Mouse (Mus musculus) thymus, postnatal 25 days (tissue): ENCODE results near the gene Enah.

Experiments used
- DNase-seq: peaks from one replicate; pipeline ENCODE4 v3.0.0; 2022

Enah gene

DNA sequence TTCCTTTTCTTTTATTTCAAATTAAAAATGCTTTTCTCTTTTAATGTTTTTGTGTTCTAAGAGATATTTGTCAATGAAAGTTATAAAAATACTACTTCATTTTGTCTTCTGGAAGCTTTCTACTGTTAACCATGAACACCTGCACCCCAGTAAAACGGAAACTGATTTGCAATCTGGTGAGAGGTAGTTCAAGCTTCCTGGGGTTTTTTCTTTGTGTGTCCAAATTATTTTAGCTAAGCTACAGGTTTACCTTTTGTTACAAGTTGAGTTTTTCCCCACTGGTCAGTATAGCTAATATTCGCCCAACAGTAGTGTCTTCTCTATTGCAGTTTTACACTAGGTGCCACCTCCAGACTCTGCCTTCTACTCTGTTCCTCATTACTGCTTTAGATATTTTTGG lies 62.1 kb downstream of the Enah start:
- no peak for DNase-seq

DNA sequence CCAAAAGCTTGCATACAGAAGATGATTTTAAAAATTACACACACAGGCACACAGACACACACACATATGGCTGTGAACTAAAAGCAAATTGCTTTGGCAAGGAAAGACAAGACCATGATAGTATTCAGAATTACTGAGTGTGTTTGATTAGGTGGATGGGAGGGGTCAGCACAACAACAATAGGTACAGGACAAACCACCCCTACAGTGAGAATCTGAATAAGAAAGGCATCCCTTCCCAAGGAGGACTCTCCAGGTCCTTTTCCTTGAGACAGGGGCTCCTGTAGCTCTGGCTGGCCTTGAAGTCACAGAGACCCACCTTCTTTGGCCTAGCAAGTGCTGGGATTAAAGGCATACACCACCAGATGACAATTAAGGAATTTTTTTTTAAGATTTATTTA lies 66.2 kb downstream of the Enah start:
- DNase-seq: no peak

DNA sequence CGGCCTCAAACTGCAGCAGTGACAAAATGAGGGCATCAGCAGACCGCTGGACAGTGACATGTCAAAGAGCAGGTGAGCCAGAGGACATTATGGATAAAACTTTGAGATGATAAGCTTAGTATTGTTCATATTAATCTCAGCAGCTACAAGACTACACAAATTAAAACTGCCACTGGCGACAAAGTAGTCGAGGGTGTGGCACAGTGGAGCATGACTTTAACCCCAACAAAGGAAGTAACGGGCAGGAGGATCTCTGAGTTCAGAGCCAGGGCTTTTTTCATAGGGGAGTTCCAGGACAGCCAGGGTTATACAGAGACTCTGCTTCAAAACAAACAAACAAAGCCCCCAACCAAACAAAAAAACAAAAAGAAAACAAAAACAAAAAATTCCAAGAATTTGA lies 68.5 kb downstream of the Enah start:
- no peak for DNase-seq

DNA sequence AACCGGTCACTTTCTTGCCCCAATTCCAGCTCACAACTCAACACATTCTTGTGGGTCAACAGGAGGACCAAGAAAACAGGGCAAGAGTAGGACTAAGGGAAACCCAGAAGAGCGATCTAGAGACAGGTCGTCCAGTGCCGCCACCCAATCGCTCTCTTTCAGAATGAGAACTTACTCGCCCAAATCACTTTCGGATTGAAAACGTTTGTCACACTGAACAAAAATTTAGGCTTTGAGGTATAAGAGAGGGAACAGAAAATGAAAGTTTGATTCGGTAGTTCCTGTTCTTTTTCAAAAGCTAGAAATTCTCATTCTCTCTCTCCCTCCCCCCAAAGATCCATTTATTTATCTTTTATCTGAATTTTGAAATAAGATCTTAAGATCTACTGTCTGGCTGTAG lies 69.1 kb downstream of the Enah start:
- no peak for DNase-seq

DNA sequence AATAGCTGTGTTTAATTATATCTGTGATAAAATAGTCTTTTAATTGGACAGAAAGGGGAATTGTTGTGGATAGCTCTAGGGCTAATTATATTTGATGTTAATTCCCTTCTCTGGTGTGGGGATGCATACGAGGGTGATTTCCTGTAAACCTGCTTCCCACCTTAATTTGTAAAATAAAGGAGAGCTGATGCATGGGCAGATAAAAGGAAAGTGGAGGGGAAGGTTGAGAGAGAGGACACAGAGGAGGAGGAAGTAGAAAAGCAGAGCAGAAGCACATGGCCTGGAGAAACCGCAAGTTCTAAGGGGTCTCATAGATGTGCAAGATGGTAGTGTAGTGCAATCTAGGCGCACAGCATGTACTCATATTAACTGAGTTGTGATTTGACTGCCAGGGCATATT lies 71.6 kb downstream of the Enah start:
- no peak for DNase-seq

DNA sequence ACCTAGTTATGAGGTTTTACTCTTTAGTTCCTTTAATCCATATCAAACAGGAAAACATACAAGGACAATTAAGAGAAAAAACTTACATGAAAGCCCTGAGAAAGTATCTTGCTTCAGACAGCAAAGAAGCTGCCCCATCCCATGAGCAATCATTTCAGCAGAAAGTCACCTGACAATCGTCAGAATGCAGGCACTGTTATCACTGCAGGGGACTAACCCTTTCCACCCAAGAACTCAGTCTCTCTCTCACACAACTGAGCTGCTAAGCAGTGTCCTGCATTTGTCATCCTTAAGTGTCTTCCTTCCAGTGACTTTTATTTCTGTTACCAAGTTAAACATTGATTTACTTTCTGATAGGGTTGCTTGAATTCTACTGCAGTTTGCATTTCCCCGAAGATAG lies 82.7 kb downstream of the Enah start:
- no peak for DNase-seq

DNA sequence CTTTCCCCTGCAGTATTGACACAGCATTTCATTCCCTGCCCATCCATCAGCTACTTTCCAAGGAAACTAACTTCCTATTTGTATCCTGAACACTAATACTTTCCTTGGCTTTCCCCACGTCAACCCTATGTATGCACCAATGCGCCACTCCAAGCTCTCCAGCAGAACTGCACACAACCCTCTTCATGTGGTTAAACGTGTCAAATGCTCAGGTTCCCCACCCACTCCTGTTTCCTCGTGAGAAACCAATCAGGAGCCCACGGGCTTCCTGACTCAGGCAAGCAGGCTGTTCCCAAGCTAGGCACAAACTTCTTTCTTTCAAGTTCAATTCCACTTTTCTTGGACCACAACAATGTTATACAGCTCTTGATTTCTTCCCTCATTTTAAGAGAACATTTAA lies 91.4 kb downstream of the Enah start:
- no peak for DNase-seq

DNA sequence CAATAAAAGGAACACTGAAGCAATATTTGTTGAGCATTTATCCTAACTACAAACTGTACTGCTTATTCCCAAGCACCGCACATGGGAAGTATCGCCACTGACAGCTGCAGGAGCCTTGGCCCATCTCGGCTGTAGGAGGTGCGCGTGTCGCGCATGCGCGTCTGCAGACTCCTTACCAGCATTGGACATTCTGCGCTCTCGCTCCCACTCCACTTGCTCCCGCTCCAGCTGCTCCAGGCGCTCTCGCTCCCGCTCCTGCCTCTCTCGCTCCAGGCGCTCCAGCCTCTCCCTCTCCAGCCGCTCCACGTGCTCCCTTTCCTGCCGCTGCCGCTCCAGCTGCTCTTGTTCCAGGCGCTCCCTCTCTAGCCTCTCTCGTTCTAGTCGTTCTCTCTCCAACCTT lies 96.4 kb downstream of the Enah start:
- DNase-seq: no peak

DNA sequence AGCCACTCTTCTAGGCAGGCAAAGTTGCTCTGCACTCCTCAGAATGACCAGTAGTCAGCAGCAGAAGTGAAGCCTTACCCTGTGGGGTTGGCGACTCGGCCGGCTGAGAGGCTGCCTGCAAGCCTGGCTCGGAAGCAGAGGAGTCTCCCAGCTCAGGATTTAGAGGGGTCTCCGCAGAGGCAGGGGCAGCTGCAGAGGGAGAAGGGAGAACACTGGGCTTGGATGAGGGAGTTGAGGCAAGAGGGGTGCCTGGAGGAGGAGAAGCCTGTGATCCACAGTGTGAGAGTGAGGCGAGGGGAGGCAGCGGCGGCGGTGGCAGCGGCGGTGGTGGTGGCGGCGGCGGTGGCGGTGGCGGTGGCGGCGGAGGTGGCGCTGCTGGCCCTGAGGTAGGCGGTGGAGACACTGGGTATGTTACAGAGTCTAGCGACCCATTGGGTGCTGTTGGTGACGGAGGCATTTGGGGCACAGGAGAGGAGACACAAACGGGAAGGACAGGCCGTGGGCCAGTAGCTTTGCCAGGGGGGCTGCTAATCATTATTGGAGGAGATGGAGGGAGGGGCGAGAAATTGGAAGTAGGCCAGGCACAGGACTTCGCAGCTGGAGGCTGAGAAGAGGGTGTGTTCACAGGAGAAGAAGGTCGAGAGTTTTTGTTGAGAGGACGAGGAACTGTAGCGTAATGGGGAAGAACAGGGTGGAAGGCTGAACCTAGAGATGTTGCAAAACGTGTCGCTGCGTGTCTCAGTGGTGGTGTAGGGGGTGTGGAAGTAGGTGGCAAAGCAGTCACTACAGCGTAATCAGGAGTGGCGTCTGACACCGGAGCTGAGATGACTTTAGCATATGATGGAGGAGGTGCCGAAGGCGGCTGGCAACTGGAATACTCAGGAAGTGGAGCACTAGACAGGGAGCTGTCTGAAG lies 98.0 kb downstream of the Enah start:
- DNase-seq: peak; percentile 11

DNA sequence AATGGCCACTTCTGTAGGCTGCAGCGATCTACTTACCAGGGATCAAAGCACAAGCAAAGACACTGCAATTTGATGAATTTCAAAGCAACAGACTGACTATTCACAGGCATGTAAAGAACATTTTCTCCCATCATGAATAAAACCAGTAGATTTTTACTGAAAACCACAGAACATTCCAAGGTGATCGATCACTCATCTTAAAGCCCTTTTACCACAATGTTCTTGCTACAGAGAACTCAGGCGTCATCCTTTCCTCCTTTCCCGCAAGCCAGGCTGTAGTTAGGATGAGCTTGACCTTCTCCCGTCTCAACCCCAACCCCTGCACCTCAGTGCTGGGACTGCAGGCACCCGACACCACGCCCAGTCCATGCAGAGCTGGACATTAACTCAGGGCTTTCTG lies 107.9 kb downstream of the Enah start:
- no peak for DNase-seq

DNA sequence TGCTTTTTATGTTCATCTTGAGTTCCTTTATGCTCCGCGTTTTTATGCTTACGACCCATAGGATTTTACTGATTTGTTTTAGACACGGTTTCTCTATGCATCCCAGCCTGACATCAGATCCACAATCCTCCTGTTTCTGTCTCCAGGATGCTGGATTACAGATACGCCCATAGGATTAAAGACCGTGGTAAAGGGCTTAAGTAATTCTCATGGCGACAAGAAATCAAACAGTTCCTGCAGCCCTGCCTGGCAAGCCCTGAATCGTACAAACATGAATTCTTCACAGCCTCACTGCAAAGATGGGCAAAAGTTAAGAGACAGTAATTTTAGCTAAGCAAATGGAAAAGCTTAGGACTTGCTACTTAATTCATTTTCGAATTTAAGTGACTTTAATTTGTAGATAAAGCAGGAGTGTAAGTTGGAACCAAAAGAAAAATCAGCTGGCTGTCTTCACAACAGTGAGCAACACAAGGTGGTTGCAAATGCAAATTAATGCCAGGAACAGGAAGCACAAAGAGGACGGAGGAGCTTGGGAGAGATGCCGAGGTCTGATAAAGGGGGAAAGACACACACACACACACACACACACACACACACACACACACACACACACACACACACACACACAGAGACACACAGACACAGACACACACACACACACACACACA lies 118.0 kb downstream of the Enah start:
- DNase-seq: no peak

DNA sequence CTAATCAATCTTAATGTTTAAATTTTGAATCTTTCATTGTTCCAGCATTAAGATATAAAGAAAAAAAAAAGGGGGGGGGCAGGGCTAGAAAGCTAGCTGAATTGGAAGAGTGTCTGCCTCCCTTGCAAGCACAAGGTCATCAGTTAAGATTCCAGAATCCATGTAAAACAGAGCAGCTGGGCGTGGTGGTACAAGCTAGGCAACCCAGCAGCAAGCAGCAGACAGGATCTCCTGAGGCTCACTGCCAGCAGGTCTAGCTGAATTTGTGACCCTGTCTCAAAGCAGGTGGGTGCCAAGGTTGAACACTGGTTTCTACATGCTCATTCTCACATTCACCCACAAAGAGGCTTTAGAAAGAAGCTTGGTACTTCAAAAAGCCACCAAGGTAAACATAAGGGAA lies 118.9 kb downstream of the Enah start:
- no peak for DNase-seq

DNA sequence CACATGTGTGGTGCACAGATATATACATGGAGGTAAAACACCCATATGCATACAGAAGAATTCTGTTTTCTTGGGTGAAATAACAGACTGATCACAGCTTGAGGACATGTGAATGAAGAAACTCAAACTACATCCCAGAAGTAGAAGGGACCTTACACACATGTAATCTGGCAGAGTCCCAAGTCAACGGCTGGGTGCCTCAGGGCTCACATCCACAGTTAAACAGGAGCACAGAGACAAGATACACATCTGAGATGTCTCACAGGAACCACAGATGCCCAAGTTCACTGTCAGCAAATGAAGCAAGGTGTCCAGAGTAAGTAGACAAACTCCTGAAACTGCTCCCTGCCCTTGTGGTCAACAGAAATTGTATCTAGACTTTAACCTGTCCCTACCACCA lies 120.8 kb downstream of the Enah start:
- no peak for DNase-seq

DNA sequence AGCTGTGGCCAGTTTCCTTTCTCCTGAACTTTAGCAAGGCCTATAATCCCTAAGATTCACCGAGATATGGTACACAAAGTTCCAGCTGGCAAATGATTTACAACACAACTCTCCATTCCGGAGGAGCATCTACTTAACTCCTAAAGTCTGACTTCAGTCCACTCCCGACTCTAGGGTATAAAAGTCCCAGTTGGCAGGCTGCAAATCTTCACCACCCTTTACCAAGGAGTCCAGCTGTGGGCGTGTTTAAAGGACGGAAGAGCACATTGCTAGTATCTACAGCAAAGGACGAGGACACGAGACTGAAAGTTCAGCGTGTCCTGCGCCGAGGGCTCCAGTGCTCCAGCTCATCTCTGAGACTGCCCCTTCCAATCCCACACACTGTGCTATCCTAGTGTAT lies 122.8 kb downstream of the Enah start:
- no peak for DNase-seq

DNA sequence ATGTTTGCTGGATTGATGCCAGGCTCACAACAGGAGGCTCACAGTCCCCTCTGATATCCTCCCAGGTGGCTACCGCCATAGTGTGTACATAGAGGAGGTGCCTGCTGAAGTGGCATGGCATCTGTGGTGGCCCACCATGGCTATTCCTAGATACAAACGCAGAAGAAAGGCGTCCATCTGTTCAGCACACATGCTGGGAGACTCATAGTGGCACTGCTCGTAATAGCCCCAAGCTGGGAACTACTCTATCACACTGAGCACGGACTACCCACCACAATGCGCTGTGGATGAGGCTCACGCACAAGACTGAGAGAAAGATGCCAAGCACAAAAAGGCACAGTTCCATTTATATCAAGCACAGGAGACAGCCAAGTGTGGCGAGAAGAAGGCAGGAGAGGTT lies 126.1 kb downstream of the Enah start:
- no peak for DNase-seq

DNA sequence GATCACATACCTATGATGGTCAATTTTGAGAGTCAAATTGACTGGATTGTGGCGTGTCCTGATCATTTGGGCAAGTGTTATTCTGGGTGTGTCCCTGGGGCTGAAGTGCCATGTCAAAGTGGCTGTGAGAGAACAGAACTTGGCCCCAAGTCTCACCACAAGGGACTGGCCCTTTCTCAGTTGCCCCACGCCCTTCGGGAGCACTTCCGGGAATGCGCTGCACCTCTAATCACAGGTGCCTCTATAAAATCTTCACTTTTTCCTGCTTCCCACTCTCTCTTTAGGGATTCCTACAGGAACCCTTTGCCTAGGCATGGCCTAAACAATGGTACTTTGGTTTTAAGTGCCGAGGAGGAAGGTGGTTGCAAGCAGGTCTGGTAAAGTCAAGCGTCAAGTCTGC lies 130.1 kb downstream of the Enah start:
- no peak for DNase-seq

DNA sequence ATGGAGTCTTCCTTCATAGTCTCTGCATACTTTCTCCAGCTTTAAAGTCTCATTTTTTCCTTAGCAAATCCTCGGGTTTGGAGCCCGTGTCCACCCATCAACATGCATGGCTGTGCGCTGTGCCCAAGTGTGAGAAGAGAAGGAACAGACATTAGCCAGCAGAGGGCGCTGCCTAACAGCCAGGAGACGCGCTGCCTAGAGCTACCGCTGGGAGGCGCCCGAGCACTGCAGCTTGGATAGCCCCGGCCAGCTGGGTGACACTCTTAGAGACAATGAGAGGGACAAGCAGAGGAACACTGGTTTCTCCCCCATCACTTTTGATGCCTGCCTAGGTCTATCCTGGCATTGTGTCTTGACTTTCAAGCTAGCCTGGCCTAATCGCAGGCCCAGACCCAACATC lies 131.0 kb downstream of the Enah start:
- peak; percentile 92 for DNase-seq

DNA sequence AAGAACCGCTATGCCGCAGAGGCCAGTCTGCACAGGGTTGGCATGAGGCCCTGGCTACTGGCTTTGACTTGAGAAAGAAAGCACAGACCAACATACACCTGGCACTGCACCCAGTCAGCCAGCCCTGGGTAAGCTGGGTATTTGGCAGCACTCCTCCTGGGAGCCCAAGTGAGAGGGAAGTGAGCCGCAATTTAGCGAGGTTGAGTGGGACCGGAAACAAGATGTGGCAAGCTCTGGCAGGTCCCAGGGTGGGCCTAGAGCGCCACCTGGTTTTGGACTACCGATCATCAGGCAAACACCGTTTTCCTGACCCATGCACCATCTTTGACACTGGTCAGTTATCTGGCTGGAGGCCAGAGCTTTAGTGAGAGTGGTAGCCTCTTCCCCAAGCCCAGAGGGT lies 138.3 kb downstream of the Enah start:
- DNase-seq: peak; percentile 85

DNA sequence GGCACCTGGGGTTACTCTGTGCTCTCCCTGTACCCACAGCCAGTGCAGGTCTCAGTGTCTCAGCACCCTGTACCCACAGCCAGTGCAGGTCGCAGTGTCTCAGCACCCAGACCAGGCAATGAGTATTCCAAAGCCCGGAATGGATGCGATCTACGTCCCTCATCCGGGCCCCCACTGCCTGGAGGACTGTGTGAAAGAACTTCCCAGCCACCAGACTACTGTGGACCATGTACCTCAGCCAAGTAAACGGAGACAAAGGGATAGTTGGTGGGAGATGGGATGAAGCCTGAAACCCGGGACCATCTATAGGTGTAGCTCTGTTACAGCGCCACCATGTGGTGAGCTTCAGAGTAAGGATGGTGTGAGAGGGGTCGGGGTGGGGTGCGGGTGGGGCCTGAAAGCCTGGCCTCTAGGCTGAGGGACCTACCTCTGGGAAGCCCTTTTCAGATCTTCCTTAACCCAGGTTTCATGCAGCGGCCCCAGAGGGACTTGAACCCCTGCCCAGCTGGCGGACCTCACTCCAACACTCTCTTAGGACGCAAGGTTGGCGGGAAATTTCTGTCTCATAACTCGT lies 139.0 kb downstream of the Enah start:
- DNase-seq: peak; percentile 58

DNA sequence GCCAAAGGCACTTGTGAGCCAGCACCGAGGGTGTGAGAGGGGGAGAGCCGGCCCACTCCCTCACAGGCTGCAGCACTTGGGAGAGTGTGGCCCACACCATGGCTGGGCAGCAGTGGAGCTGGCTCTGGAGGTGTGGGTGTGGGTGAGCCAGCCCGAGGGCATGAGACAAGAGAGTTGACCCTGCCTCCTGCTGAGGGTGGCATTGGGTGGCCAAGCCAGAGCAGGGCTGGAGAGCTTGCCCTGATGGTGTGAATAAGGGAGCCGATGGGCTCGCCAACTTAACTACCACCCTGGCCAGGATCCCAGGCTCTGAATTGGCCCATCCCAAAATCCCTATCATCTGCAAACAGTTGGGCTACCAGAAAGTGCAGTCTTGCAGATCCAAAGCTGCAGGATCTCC lies 141.4 kb downstream of the Enah start:
- DNase-seq: no peak

DNA sequence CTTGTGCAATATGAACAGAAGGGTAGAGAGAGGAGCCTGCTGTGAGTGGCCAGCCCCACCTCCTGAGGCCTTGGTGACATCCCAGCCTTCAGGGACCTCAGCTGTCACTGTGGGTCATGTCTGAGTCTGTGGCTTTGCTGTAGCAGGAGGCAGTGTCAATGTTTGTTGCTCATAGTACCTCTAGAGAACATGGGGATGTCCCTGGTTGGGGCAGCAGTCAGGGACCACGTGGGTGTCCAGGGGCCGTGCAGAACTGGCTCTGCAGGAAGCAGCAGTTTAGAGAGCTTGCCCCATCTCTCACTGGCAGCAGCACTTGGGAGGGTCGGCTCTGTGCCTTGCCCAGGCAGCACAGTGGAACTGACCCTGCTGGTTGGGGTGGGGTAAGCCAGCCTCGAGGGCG lies 142.7 kb downstream of the Enah start:
- no peak for DNase-seq

DNA sequence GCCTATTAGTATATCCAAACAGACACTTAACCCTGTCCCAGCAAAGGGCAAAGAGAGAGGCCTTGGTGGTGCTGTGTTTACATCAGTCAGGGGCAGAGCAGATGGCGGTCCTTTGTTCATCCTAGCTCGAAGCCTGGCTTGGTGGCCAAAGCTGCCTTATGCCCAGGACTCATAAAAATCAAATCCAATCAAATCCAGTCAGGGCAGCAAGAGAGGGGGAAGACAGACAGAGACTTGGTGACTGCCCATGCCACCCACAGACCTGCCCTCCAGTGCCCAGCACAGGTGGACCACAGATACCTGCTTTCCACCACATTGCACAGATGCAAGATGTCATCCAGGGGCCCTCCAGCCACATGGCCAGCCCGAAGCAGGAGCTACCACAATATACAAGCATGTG lies 143.1 kb downstream of the Enah start:
- no peak for DNase-seq

DNA sequence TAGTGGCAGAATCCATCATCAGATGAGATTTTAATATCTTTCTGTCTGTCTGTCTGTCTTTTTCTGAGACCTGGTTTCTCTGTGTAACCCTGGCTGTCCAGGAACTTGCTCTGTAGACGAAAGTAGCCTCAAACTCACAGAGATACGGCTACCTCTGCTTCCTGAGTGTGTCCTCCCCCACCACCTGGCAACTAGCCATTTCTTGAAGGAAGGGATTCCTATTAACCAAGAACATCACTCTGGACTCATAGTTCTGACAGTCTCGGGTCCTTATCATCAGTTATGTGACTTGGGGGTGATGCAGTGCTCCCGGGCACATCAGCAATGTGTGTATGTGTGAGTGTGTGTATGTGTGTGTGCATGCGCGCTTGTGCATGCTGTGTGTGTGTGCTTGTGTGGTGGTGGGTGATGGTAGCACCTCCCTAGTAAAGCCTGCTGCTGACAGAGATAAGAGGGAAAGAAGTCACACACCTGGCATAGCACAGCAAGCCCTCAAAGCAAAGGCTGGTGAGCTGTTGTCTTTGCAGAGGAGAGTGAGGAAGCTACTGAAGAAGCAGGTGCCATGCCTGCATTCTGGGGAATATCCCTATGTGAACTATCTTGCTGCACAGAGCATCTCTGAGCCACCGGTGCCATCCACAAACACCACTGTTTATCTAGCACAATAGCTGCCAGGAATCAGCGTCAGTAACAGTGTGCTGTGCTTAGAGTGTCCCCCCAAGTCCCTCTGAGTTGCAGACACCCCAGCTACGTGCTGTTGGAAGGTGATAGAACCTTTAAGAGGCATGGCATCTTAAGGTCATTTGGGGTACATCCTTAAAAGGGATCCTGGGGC lies 146.5 kb downstream of the Enah start:
- DNase-seq: peak; percentile 66
